Mouse (Mus musculus) CH12.LX (cell line): ENCODE measurements at regions not wholly inside any gene's neighbourhood (a gene's known extent, or its start where the extent isn't known, plus 50 kb on each side); places are given as distances from the start of the nearest gene placed in this dataset.

Experiments used
- IRF4 ChIP-seq: IDR thresholded peaks from 2 replicates; pipeline ENCODE4 v1.6.1; 2014; ENCODE audit warnings: low read depth, mild to moderate bottlenecking, inconsistent platforms, low read length, improper control_type of control experiment
- MXI1 ChIP-seq: IDR thresholded peaks from 2 replicates; pipeline ENCODE4 v1.6.1; 2011; ENCODE audit warnings: mild to moderate bottlenecking, low read depth, low read length, improper control_type of control experiment
- POLR2AphosphoS2 ChIP-seq: IDR thresholded peaks from 2 replicates; pipeline ENCODE4 v1.6.1; 2011; ENCODE audit warnings: low read depth, low read length, improper control_type of control experiment
- RAD21 ChIP-seq: IDR thresholded peaks from 2 replicates; pipeline ENCODE4 v1.6.1; 2011; ENCODE audit warnings: low read depth, mild to moderate bottlenecking, low read length, improper control_type of control experiment, moderate library complexity
- SMC3 ChIP-seq: IDR thresholded peaks from 2 replicates; pipeline ENCODE4 v1.6.1; 2011; ENCODE audit warnings: low read depth, low read length, improper control_type of control experiment
- UBTF ChIP-seq: IDR thresholded peaks from 2 replicates; pipeline ENCODE4 v1.6.1; 2012; ENCODE audit warnings: low read depth, mild to moderate bottlenecking, inconsistent platforms, low read length, improper control_type of control experiment, moderate library complexity
- ZMIZ1 ChIP-seq: IDR thresholded peaks from 2 replicates; pipeline ENCODE4 v1.6.1; 2012; ENCODE audit warnings: low read depth, mild to moderate bottlenecking, inconsistent platforms, low read length, improper control_type of control experiment

- TF ChIP-seq RAD21 (no peak), SMC3 (no peak), MXI1 (no peak), IRF4 (no peak), UBTF (no peak), ZMIZ1 (no peak), POLR2AphosphoS2 (no peak)
Observed at GRCm38 (mm10) chr1:190061560-190062295, 108.8 kb downstream of the Prox1 start.
